Mouse (Mus musculus) G1E (cell line): ENCODE measurements at regions not wholly inside any gene's neighbourhood (a gene's known extent, or its start where the extent isn't known, plus 50 kb on each side); places are given as distances from the start of the nearest gene placed in this dataset.

Source experiments
- ATAC-seq: 2 replicates; pipeline ENCODE4 v1.8.0; 2016; ENCODE audit warnings: mild to moderate bottlenecking; ENCODE audit not compliant: insufficient number of reproducible peaks, poor library complexity, low FRiP score, severe bottlenecking; ENCODE audit errors: extremely low read depth
- DNase-seq: peaks from one replicate; pipeline ENCODE4 v3.0.0; 2012; ENCODE audit warnings: low spot score
- H3K27me3 ChIP-seq: 2 replicates; pipeline ENCODE4 v1.6.1; 2012; ENCODE audit warnings: mild to moderate bottlenecking, low read length, inconsistent platforms; ENCODE audit not compliant: insufficient read depth
- H3K36me3 ChIP-seq: replicated peaks from 2 replicates; pipeline ENCODE3; 2012; ENCODE audit warnings: mild to moderate bottlenecking, inconsistent platforms
- H3K4me1 ChIP-seq: 2 replicates; pipeline ENCODE4 v1.6.1; 2012; ENCODE audit warnings: low read depth, low read length, inconsistent platforms, mixed read lengths; ENCODE audit not compliant: insufficient read depth
- H3K4me3 ChIP-seq: 2 replicates; pipeline ENCODE4 v1.5.1; 2012; ENCODE audit warnings: low read depth, mild to moderate bottlenecking, inconsistent platforms, low read length, moderate library complexity, mixed read lengths
- H3K9me3 ChIP-seq: replicated peaks from 2 replicates; pipeline ENCODE4 v1.6.1; 2012; ENCODE audit warnings: inconsistent platforms
- CTCF ChIP-seq: IDR thresholded peaks from 2 replicates; pipeline ENCODE4 v1.5.1; 2012; ENCODE audit warnings: low read depth, low read length, inconsistent platforms, mixed read lengths
- GATA1 ChIP-seq: IDR thresholded peaks from 2 replicates; pipeline ENCODE4 v1.6.1; 2012; ENCODE audit warnings: borderline replicate concordance, low read length, inconsistent platforms, mixed read lengths
- GATA2 ChIP-seq: IDR thresholded peaks from 2 replicates; pipeline ENCODE4 v1.6.1; 2012; ENCODE audit warnings: low read depth, low read length, inconsistent platforms, borderline replicate concordance
- POLR2AphosphoS5 ChIP-seq: IDR thresholded peaks from 2 replicates; pipeline ENCODE4 v1.6.1; 2012; ENCODE audit warnings: low read depth, low read length, inconsistent platforms; ENCODE audit not compliant: insufficient replicate concordance
- TAL1 ChIP-seq: conservative IDR thresholded peaks from 2 replicates; pipeline ENCODE4 v1.6.1; 2012; ENCODE audit warnings: low read depth, low read length, inconsistent platforms, mixed read lengths

DNA sequence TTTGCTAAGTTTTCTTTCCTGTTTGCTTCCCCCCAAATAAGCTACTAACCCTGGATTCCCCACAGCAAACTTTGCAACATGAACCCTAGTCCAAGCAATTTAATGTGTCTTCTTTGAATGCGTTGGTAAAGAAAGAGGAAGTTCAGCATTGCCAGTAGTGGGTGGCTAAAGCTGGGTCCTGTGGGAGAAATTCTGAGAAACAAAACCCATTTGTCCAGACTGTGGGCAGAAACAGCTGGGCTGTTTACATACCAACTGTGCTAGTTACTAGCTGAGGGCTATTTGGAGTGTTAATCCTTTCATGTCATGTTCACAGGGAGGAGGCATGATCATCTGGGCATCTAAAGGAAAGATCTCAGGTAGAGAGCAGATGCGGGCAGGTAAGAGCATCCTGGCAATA, 51.8 kb upstream of the 1190002N15Rik start:
- Histone ChIP-seq H3K4me1 (no peaks in the 10 kb centered on the region), H3K9me3 (peaks cover 12% of the 10 kb centered on the region), H3K4me3 (no peak overlapping the region), H3K36me3 (no peaks in the 10 kb centered on the region), H3K27me3 (no peaks in the 10 kb centered on the region)
- no peak for ATAC-seq
- no peak for TF ChIP-seq GATA2
- no peak for TF ChIP-seq GATA1
- no peak for TF ChIP-seq POLR2AphosphoS5
- TF ChIP-seq TAL1: no peak
- no peak for TF ChIP-seq CTCF
- no peak for DNase-seq

DNA sequence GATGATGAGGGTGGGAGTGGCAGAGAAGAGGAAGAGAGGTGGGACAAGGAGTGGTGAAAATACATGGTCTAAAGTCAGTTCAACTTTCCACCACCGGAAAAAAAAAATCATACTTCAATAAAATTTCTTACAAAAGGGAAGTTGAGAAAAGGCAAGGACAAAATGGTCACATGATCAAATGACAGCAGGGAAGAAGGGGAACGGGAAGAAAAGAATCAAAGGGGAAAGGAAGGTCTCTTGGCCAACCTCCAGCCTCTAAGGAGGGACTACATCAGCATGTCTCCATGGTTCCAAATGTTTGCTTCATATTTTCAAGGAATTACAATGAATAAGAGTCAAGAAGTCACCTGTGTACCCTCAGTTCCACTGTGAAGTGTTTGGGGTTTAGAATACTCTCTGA, 64.7 kb upstream of the Slc9a9 start:
- DNase-seq: no peak
- Histone ChIP-seq H3K36me3 (no peaks in the 10 kb centered on the region), H3K27me3 (no peaks in the 10 kb centered on the region), H3K4me3 (no peak overlapping the region), H3K4me1 (no peaks in the 10 kb centered on the region), H3K9me3 (peaks cover 2% of the 10 kb centered on the region; the same call in 1 of the 2 replicates)
- no peak for TF ChIP-seq GATA1
- no peak for TF ChIP-seq GATA2
- TF ChIP-seq CTCF: no peak
- no peak for TF ChIP-seq TAL1
- no peak for TF ChIP-seq POLR2AphosphoS5
- ATAC-seq: no peak

DNA sequence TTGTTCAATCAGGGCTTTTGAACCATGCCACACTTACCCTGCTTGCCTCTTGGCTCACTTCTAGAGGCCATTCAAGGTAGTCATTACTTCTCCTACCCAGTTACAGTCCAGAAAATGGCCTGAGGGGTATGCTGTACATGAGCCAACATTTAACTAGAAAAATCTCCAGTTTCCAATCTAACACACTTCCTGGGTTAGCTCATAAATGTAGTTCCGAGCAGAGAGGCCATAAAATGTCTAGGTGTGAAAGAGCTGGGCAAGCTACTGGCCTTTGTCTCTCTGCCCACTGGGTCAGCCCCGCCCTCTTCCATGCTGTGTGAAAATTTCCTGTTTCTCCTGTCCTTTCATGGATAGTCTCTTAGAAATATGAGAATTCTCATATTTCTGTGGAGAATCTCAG, 63.3 kb upstream of the Slc9a9 start:
- Histone ChIP-seq H3K27me3 (no peaks in the 10 kb centered on the region), H3K4me1 (no peaks in the 10 kb centered on the region), H3K4me3 (no peak overlapping the region), H3K36me3 (no peaks in the 10 kb centered on the region), H3K9me3 (peaks cover 2% of the 10 kb centered on the region; the same call in 1 of the 2 replicates)
- ATAC-seq (no peak), DNase-seq (no peak)
- no peak for TF ChIP-seq GATA1
- TF ChIP-seq CTCF: no peak

DNA sequence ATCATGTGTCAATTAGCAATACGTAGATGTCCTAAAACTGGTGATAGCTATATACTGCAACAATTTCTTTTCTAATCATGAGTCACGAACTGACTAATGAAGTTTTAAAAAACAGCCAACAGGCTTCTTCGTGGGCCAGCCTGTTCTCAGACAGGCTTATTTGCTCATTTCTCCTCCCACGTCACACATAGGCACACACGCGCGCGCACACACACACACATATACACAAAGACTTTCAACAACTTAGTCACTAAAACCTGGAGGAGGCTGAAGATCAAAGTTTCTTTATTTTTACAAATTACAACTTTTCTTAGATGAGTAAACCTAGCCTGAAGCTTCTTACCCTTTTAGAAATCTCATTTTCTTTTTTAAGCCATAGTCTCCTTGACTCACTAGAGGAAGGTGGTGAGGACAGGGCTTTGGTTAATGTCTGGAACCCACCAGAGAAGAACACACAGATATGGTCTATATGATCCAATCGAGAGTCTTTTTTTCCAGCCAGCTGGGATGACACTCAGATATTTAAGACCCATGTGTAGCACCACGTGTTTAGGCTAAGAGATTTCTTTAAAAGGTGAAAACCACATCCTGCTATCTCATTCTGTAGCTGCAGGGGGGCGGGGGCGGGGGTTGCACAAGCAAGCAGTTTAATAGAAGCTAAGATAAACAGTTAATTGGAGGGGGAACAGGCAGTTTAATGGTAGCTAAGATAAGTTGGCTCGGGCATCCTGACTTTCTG, 62.5 kb upstream of the Slc9a9 start:
- Histone ChIP-seq H3K27me3 (no peaks in the 10 kb centered on the region), H3K4me3 (no peak overlapping the region), H3K36me3 (no peaks in the 10 kb centered on the region), H3K9me3 (peaks cover 2% of the 10 kb centered on the region; the same call in 1 of the 2 replicates), H3K4me1 (no peaks in the 10 kb centered on the region)
- DNase-seq (no peak), ATAC-seq (peak; percentile 41; the same call in 1 of the 2 replicates)
- TF ChIP-seq GATA2: no peak
- no peak for TF ChIP-seq GATA1
- TF ChIP-seq TAL1: no peak
- TF ChIP-seq CTCF: no peak

DNA sequence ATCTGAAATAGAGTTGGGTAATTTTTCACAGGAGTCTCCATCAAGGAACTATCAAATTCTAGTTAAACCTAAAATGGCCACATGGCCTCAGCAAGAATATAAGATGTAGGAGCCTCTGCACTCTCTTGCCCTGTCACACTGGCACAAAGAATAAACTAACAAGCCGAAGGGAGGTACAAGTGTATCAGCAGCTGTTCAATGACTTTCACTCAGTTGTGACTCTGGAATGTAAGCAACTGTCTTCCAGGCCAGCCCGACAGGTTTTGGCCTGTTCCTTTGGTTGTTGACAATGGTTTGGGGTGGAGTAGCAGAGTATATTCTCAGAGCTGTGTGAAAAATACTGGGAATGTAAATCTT, 62.0 kb upstream of the Slc9a9 start:
- H3K9me3 ChIP-seq: peaks cover 2% of the 10 kb centered on the region; the same call in 1 of the 2 replicates
- H3K36me3 ChIP-seq: no peaks in the 10 kb centered on the region
- no peak for TF ChIP-seq GATA2
- no peak for TF ChIP-seq CTCF
- TF ChIP-seq POLR2AphosphoS5: no peak
- no peak for TF ChIP-seq GATA1
- no peak for TF ChIP-seq TAL1
- no peaks in the 10 kb centered on the region for H3K27me3 ChIP-seq
- H3K4me3 ChIP-seq: no peak overlapping the region
- DNase-seq (no peak), ATAC-seq (no peak)
- H3K4me1 ChIP-seq: no peaks in the 10 kb centered on the region

DNA sequence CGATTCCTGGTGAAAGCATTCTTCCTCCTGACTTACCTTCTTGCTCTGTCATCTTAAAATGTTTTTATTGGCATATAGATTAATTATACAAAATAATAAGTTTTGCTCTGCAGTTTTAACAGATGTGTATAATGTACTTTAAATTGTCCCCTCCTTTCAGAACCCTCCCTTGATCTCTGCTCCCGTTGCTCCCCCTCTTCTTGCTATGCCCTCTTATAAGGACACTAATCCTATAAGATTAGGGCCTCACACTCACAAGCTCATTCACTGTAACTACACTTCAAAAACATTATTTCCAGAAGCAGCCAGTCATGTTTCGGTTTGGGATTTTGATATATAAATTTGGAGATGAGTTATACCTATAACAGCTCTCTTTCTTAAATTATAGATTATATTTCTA, 59.6 kb upstream of the Slc9a9 start:
- Histone ChIP-seq H3K36me3 (no peaks in the 10 kb centered on the region), H3K4me1 (no peaks in the 10 kb centered on the region), H3K4me3 (no peak overlapping the region), H3K27me3 (no peaks in the 10 kb centered on the region), H3K9me3 (no peaks in the 10 kb centered on the region; the same call in 1 of the 2 replicates)
- ATAC-seq (no peak), DNase-seq (no peak)
- no peak for TF ChIP-seq GATA2
- no peak for TF ChIP-seq GATA1
- TF ChIP-seq POLR2AphosphoS5: no peak
- no peak for TF ChIP-seq TAL1
- TF ChIP-seq CTCF: no peak
